Mouse (Mus musculus) layer of hippocampus, adult 18-20 months (tissue): Measurements from ENCODE around the gene Ccdc96. TPM values are rescaled to one million over a fixed set of nuclear protein-coding genes. Genes with fewer than 3 reads are reported as not detected.

Experiments used
- DNase-seq, 2 experiments: peaks; one replicate each; pipeline ENCODE4 v3.0.0; 2022; ENCODE audit warnings: low spot score in 2 of 2
- total RNA-seq, 2 experiments: library from RNA; stranded (reverse); gene quantifications; 2 replicates each; pipeline ENCODE4 v1.2.3; 2021

The Ccdc96 gene
- total RNA-seq, 2 experiments from 2014 or later, result 1.1 to 1.2 TPM

- DNase-seq, result no peak
Measured at GRCm38 (mm10) chr5:36472876-36473655, 11.3 kb upstream of the Ccdc96 start.

GRCm38 (mm10) chr5:36474283-36474682 is 10.1 kb upstream of the Ccdc96 start:
- peak; percentile 61 to 81 for DNase-seq

GRCm38 (mm10) chr5:36477486-36477885 is 6.9 kb upstream of the Ccdc96 start:
- no peak for DNase-seq

- DNase-seq, result no peak
Measured at GRCm38 (mm10) chr5:36478540-36479420, 5.6 kb upstream of the Ccdc96 start.

- DNase-seq, result no peak
Measured at GRCm38 (mm10) chr5:36479735-36480134, 4.7 kb upstream of the Ccdc96 start.

GRCm38 (mm10) chr5:36480398-36480797 is 4.0 kb upstream of the Ccdc96 start:
- no peak for DNase-seq

GRCm38 (mm10) chr5:36481114-36481513 is 3.3 kb upstream of the Ccdc96 start:
- DNase-seq, result no peak

- DNase-seq, result no peak
Measured at GRCm38 (mm10) chr5:36483203-36484101, 936 bp upstream of the Ccdc96 start.

GRCm38 (mm10) chr5:36485306-36485705 is 918 bp downstream of the Ccdc96 start:
- DNase-seq, result no peak

GRCm38 (mm10) chr5:36489225-36489624 is 4.8 kb downstream of the Ccdc96 start:
- no peak for DNase-seq

- DNase-seq, result peak; percentile 69 to 81
Measured at GRCm38 (mm10) chr5:36493919-36494318, 9.5 kb downstream of the Ccdc96 start.

GRCm38 (mm10) chr5:36494709-36495108 is 10.3 kb downstream of the Ccdc96 start:
- no peak for DNase-seq

GRCm38 (mm10) chr5:36505235-36505634 is 20.8 kb downstream of the Ccdc96 start:
- DNase-seq, result no peak

- no peak for DNase-seq
Measured at GRCm38 (mm10) chr5:36505643-36506042, 21.3 kb downstream of the Ccdc96 start.

GRCm38 (mm10) chr5:36508351-36508750 is 24.0 kb downstream of the Ccdc96 start:
- no peak for DNase-seq

- DNase-seq, result no peak
Measured at GRCm38 (mm10) chr5:36510956-36511355, 26.6 kb downstream of the Ccdc96 start.

- no peak for DNase-seq
Measured at GRCm38 (mm10) chr5:36515126-36515525, 30.7 kb downstream of the Ccdc96 start.

GRCm38 (mm10) chr5:36515558-36515957 is 31.2 kb downstream of the Ccdc96 start:
- peak; percentile 43 to 53 for DNase-seq

- DNase-seq, result no peak
Measured at GRCm38 (mm10) chr5:36517596-36517995, 33.2 kb downstream of the Ccdc96 start.

- no peak for DNase-seq
Measured at GRCm38 (mm10) chr5:36519751-36520150, 35.4 kb downstream of the Ccdc96 start.

GRCm38 (mm10) chr5:36522782-36523181 is 38.4 kb downstream of the Ccdc96 start:
- DNase-seq, result no peak
